Mouse (Mus musculus) heart, adult 2 months (tissue): ENCODE data around the gene Kdm4b.

Experiments used
- CTCF ChIP-seq: fragments of 200-600 bp; IDR thresholded peaks from 2 replicates; pipeline ENCODE4 v1.8.1; 2022; ENCODE audit warnings: antibody characterized with exemption, mild to moderate bottlenecking, moderate library complexity
- POLR2A ChIP-seq: fragments of 200-500 bp; IDR thresholded peaks from 2 replicates; pipeline ENCODE4 v1.6.1; 2011; ENCODE audit warnings: mild to moderate bottlenecking, low read depth, low read length, control low read depth; ENCODE audit not compliant: insufficient read depth

GRCm38 (mm10) chr17:56370090-56370489, 44.2 kb downstream of the Kdm4b start:
- TF ChIP-seq CTCF (no peak), POLR2A (no peak)
